Mouse (Mus musculus) heart, postnatal 0 days (tissue): ENCODE results near the gene Cfap52. TPM values are rescaled to one million over a fixed set of nuclear protein-coding genes. Genes with fewer than 3 reads are reported as not detected.

ENCODE experiments used
- ATAC-seq: fragments of 200-750 bp; cut with Nextera tagmentation; 2 replicates; pipeline ENCODE4 v1.8.0; 2017; ENCODE audit warnings: low read depth, moderate number of reproducible peaks, moderate library complexity; ENCODE audit not compliant: insufficient read depth
- DNase-seq: peaks from one replicate; pipeline ENCODE4 v3.0.0-alpha.2; 2016; ENCODE audit warnings: low spot score
- H3K27ac ChIP-seq: fragments of 300-500 bp; sonication (generic); 2 replicates; pipeline ENCODE4 v1.5.1; 2014; ENCODE audit warnings: low read depth, mild to moderate bottlenecking
- H3K27me3 ChIP-seq: fragments of 300-500 bp; sonication (generic); 2 replicates; pipeline ENCODE4 v1.6.1; 2014; ENCODE audit warnings: low read length, mixed read lengths; ENCODE audit not compliant: control insufficient read depth, insufficient read depth
- H3K36me3 ChIP-seq: fragments of 300-500 bp; sonication (generic); replicated peaks from 2 replicates; pipeline ENCODE4 v1.6.1; 2014; ENCODE audit warnings: low read length, mixed read lengths; ENCODE audit not compliant: control insufficient read depth, insufficient read depth
- H3K4me1 ChIP-seq: fragments of 300-500 bp; sonication (generic); 2 replicates; pipeline ENCODE4 v1.6.1; 2014; ENCODE audit warnings: antibody characterized with exemption; ENCODE audit not compliant: control insufficient read depth, insufficient read depth
- H3K4me2 ChIP-seq: fragments of 300-500 bp; sonication (generic); 2 replicates; pipeline ENCODE4 v1.6.1; 2014; ENCODE audit warnings: low read depth, mild to moderate bottlenecking, low read length, moderate library complexity
- H3K4me3 ChIP-seq: fragments of 300-500 bp; sonication (generic); 2 replicates; pipeline ENCODE4 v1.5.1; 2014; ENCODE audit warnings: low read depth, low read length
- H3K9ac ChIP-seq: fragments of 300-500 bp; sonication (generic); replicated peaks from 2 replicates; pipeline ENCODE4 v1.6.1; 2014; ENCODE audit warnings: low read depth, low read length, mixed read lengths
- H3K9me3 ChIP-seq: fragments of 300-500 bp; sonication (generic); replicated peaks from 2 replicates; pipeline ENCODE4 v1.6.1; 2016; ENCODE audit warnings: low read length; ENCODE audit not compliant: control insufficient read depth
- CTCF ChIP-seq: IDR thresholded peaks from 2 replicates; pipeline ENCODE4 v1.5.1; 2016; ENCODE audit warnings: antibody characterized with exemption, control low read depth, low read depth
- EP300 ChIP-seq: IDR thresholded peaks from 2 replicates; pipeline ENCODE4 v1.6.1; 2016; ENCODE audit warnings: antibody characterized with exemption, low read depth
- WGBS: fragments of 180-500 bp; shearing (Covaris S2); extraction: QIAGEN DNeasy Blood & Tissue Kit; methylation state at CpG from one replicate; pipeline ENCODE4 v1.1.7; 2014; 5-methylcytosine and 5-hydroxymethylcytosine counted together
- polyA plus RNA-seq: library from polyadenylated mRNA; unstranded; fragments of >200 nt; fragmentation: Nextera tagmentation; extraction: Ambion mirVana; gene quantifications from 2 replicates; pipeline ENCODE4 v1.2.1, GENCODE M21; 2015
- total RNA-seq: library from RNA; depleted of rRNA; stranded (reverse); fragments of >200 nt; gene quantifications from 2 replicates; pipeline ENCODE4 v1.2.3, GENCODE M21; 2014; ENCODE audit warnings: low replicate concordance; rRNA removed

The Cfap52 gene
- total and polyA plus RNA-seq, 2 experiments from 2014 or later = 0.12 TPM; not detected in 1

DNA sequence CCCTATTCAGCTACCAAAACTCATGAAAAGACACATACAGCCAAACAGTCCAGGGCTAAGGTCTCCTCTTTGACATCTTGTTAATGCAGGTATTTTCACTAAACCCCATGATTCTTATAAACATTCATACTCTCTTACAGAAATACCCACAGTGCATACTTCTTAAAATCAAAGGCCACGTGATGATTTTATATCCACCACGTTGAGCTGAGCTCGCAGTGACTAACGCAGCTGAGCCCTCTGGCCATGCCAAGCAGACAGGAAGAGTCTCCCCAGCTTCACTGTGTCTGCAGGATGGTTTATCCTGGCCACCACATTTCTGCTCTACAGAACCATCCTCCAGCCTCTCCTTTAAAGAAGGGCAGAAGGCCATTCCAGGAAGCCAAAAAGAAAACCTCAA is 61.7 kb downstream of the Cfap52 start:
- WGBS = 80% methylated on average over 4 of the region's 4 CpGs
- Histone ChIP-seq H3K9ac (no peak overlapping the region), H3K4me1 (no peaks in the 10 kb centered on the region), H3K36me3 (no peaks in the 10 kb centered on the region), H3K4me2 (no peak overlapping the region), H3K27ac (no peak overlapping the region), H3K9me3 (no peaks in the 10 kb centered on the region), H3K4me3 (no peak overlapping the region), H3K27me3 (no peaks in the 10 kb centered on the region)
- TF ChIP-seq EP300 (no peak), CTCF (no peak)
- no peak for ATAC-seq
- DNase-seq = no peak

DNA sequence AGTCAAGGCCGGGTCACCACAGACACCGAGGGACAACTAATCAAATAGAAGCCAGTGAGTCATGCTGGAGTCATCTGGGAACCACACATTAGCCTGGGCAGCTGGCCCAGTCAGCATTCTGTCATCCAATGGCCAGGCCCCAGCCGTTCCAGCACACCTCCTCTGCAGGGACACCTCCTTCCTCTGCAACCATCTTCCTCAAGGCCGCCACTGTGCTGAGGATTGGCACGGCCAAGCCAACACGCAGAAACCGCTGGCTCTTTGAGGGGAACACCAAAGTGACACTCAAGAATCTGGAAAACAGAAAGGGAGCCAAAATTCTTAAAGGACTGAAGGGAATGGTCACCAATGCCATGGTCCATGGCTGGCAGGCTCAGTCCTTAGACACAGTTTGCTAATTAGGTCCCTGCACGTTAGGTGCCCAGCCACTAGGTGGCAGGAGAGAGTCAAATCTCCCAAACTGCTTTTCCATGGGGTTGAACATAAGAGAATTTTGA is 68.3 kb downstream of the Cfap52 start:
- Histone ChIP-seq H3K9ac (no peak overlapping the region), H3K27me3 (no peaks in the 10 kb centered on the region), H3K27ac (peak overlapping the region; percentile 86), H3K36me3 (no peaks in the 10 kb centered on the region), H3K9me3 (no peaks in the 10 kb centered on the region), H3K4me1 (peaks cover 4% of the 10 kb centered on the region; the same call in 1 of the 2 replicates), H3K4me2 (peak overlapping the region; percentile 37), H3K4me3 (0 out of 2 replicates have a peak overlapping the region, but pooled peaks have one; percentile 4)
- DNase-seq = peak; percentile 95
- ATAC-seq = peak; percentile 99
- peak; percentile 87 for TF ChIP-seq CTCF
- TF ChIP-seq EP300 = no peak
- 13% methylated on average over 8 of the region's 8 CpGs for WGBS

DNA sequence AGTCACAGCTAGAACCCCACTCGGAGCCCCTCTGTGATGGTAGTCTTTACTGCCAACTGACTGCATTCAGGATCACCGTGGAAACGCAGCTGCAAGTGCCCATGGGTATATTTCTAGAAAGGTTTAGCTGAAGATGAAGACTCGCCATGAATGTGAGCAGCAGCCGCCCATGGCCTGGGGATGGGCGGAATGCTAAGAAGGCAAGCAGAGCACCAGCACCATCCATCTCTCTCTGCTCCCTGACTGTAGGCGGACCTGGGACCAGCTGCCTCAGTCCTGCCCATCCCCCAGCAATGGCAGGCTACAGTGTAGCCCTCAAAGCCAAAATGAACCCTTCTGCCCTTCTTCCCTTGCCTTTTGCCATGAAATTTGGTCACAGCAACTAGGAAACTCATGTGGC is 69.8 kb downstream of the Cfap52 start:
- Histone ChIP-seq H3K4me1 (peaks cover 4% of the 10 kb centered on the region; the same call in 1 of the 2 replicates), H3K27ac (no peak overlapping the region), H3K27me3 (no peaks in the 10 kb centered on the region), H3K4me2 (no peak overlapping the region), H3K9ac (no peak overlapping the region), H3K4me3 (no peak overlapping the region), H3K9me3 (no peaks in the 10 kb centered on the region), H3K36me3 (no peaks in the 10 kb centered on the region)
- TF ChIP-seq CTCF (no peak), EP300 (no peak)
- DNase-seq (no peak), ATAC-seq (no peak)
- 88% methylated on average over 7 of the region's 7 CpGs for WGBS

DNA sequence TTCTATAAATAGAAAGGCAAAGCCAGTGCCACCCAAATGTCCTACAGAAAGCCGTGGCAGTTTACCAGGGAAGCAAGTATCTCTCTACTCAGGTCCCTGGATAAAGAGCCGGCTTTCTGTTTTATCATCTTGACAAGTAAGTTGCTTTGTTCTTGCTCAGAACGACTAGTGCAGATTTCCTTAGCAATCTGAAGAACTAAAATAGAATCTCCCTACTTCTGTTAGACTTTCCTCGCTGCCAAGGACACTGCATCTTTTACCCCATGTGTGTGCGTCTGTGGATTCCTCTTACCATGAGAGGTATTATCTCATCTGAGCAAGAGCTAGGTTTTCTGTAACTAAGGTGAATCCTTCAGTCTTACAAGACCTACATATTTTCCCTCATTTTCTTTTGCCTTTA is 76.9 kb downstream of the Cfap52 start:
- peak; percentile 12 for DNase-seq
- Histone ChIP-seq H3K4me3 (no peak overlapping the region), H3K4me1 (no peaks in the 10 kb centered on the region), H3K4me2 (0 out of 2 replicates have a peak overlapping the region, but pooled peaks have one; percentile 9), H3K27ac (no peak overlapping the region), H3K9ac (no peak overlapping the region), H3K9me3 (0 out of 2 replicates have a peak, but pooled peaks cover 3% of the 10 kb centered on the region), H3K36me3 (no peaks in the 10 kb centered on the region), H3K27me3 (no peaks in the 10 kb centered on the region)
- 31% methylated on average over 5 of the region's 5 CpGs for WGBS
- TF ChIP-seq CTCF (no peak), EP300 (no peak)
- no peak; the same call in 1 of the 2 replicates for ATAC-seq

DNA sequence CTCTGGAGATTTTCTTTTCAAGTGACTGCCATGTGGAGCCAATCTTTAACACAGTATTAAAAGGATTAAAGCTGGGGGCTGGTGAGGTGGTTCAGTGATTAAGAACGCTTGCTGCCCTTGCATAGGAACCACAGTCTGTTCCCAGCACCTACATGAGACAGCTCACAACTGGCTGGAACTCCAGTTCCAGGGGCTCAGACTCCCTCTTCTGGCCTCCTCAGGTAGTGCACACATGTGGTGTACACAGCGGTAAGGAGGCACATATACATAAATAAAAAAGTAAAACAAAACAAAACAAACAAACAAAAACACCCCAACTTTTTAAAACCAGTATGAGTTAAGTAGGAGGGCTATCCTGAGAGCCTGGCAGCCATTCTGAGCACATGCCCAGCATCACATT is 79.5 kb downstream of the Cfap52 start:
- DNase-seq (no peak), ATAC-seq (no peak)
- Histone ChIP-seq H3K4me1 (no peaks in the 10 kb centered on the region), H3K27me3 (no peaks in the 10 kb centered on the region), H3K4me2 (no peak overlapping the region), H3K9ac (no peak overlapping the region), H3K27ac (no peak overlapping the region), H3K36me3 (no peaks in the 10 kb centered on the region), H3K9me3 (0 out of 2 replicates have a peak, but pooled peaks cover 3% of the 10 kb centered on the region), H3K4me3 (no peak overlapping the region)
- TF ChIP-seq CTCF (no peak), EP300 (no peak)
- WGBS = 96% methylated on average over 2 of the region's 2 CpGs

Other genes with a start within 250 kb of the Cfap52 start
- not detected in 2 replicates for gene Glp2r, start 194.5 kb downstream of the Cfap52 start, total RNA-seq
- gene Glp2r, start 194.5 kb downstream of the Cfap52 start, polyA plus RNA-seq = not detected in 2 replicates
- gene Gsg1l2, start 191.0 kb downstream of the Cfap52 start, total RNA-seq = not detected in 2 replicates
- gene Gsg1l2, start 191.0 kb downstream of the Cfap52 start, polyA plus RNA-seq = not detected in 2 replicates
- gene Dhrs7c, start 167.5 kb downstream of the Cfap52 start, total RNA-seq = 148 TPM in 2 replicates
- gene Dhrs7c, start 167.5 kb downstream of the Cfap52 start, polyA plus RNA-seq = 92.5 and 94.9 TPM in 2 replicates
- gene Usp43, start 43.5 kb downstream of the Cfap52 start, total RNA-seq = 2.9 and 3.9 TPM in 2 replicates
- gene Usp43, start 43.5 kb downstream of the Cfap52 start, polyA plus RNA-seq = 0.55 and 0.66 TPM in 2 replicates
- gene Stx8, start 542 bp upstream of the Cfap52 start, total RNA-seq = 4.8 and 15.9 TPM in 2 replicates
- gene Stx8, start 542 bp upstream of the Cfap52 start, polyA plus RNA-seq = 66.5 and 69.0 TPM in 2 replicates